Mouse (Mus musculus) embryonic stem cell, embryonic (primary cell): ENCODE results near the gene Ccdc153.

Source experiments
- CTCF ChIA-PET, 4 experiments: fragments of 300-600 bp in 2 of 4; fragments of 350-600 bp in 2 of 4; sonication (Branson Sonifier 250); formaldehyde crosslinking; loops; one replicate each; lab custom pipeline; 2022; ENCODE audit warnings: inconsistent platforms in 2 of 4; lab: Charles Lee
- POLR2A ChIA-PET, 4 experiments: fragments of 300-600 bp in 2 of 4; fragments of 350-600 bp in 2 of 4; sonication (Branson Sonifier 250); formaldehyde crosslinking; loops; one replicate each; lab custom pipeline; 2022; ENCODE audit warnings: antibody characterized with exemption in 4 of 4, inconsistent platforms in 1 of 4; lab: Charles Lee

Gene Ccdc153

DNA sequence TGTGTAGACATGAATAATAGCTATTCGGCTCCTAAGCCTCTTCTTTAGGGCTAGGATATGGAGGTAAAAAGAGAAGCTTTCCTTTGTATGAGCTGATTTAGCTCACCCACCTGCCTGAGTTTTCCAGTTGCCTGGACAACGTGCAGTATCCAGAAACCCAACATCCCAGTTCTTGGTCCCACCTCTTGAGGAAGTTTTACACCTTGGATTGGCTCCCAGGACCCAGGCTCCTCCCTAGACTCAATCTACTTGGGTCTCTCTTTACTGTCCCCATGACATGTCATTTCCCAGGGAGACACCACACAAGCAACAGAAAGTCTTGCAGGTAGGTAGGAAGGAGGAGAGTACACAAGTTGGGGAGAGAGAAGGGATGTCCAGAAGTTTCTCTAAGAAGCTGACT, at the start of gene Ccdc153:
Gene Ccdc153 (plus strand): TSS at position 278 of the 400 bp plus-strand sequence.
- ChIA-PET CTCF (interaction anchor here (0.5 to 2.4 kb wide), 23 partner anchors 9 to 494 kb away, joined by 3 to 10 read pairs (median 4); partner anchors contain the start of genes Abcg4 (in 1 of the 4), C2cd2l (in 1 of the 4), Dpagt1 (in 1 of the 4) and Foxr1 (in 1 of the 4)), POLR2A (interaction anchor here in 3 of 4 experiments (0.6 to 1.6 kb wide), 11 partner anchors 9 to 121 kb away, joined by 3 to 6 read pairs (median 3); partner anchors contain the start of genes H2afx (in 3 of the 3), C2cd2l (in 1 of the 3) and Vps11 (in 1 of the 3))

DNA sequence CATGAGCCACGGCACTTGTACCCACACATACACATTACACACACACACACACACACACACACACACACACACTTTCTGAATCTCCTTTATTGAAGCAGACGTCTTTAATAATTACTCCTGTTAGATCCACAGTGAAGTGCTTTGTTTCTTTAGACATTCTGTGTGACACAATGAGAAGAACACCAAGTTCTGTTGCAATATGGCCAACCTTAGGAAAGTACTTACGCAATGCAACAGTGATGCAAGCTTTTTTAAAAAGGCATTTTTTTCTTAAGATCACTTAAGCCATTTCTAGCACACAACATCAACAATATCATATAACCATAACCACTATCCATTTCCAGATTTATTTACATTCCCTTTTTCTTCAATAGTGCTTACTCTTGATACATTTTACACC, 49.3 kb upstream of the Ccdc153 start:
- POLR2A ChIA-PET: interaction anchor here in 1 of 4 experiments (1.1 to 3.8 kb wide), 2 partner anchors 10 to 14 kb away, joined by 5 to 23 read pairs; no protein-coding TSS in a partner anchor
- CTCF ChIA-PET: no interaction called here

DNA sequence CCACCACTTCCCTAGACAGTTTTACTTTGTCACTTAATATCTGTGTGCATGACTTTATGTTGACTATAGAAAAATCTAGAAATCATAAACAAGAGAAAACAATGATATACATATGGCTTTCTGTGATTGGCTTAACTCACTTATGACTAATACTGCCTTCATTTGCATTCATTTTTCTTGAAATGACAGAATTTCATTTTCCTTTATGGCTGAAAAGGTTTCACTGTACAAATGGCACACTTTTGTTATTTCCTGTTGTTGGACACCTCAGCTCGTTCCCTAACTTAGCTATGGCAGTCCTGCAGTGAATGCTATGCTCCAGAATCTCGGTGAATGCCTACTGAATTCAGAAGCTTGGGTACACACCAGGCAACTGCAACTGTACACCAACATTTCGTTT, 48.2 kb upstream of the Ccdc153 start:
- ChIA-PET POLR2A (interaction anchor here in 3 of 4 experiments (0.6 to 3.8 kb wide), 5 partner anchors 8 to 279 kb away, joined by 3 to 23 read pairs (median 4); no protein-coding TSS in a partner anchor), CTCF (interaction anchor here in 1 of 4 experiments (0.7 kb wide), 1 partner anchor 1840 kb away, joined by 4 read pairs; no protein-coding TSS in a partner anchor)

DNA sequence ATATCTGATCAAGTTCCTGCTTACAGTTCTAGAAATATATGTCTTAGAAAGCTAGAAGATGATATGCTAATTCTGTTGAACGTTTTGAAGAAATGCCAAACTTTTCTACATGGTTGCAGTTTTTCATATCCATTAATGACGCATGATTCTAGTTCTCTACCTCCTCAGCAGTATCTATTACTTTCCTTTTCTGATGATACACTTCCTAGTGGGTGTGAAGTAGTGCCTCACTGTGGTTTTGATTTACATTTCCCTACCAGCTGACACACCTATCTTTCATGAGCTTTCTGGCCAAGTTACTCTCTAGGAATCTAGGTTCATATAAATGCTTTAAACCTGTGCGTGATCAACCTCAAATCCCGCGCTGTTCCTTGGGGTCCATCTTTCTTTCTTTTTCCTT, 47.7 kb upstream of the Ccdc153 start:
- POLR2A ChIA-PET: interaction anchor here in 3 of 4 experiments (0.6 to 3.8 kb wide), 6 partner anchors 8 to 278 kb away, joined by 3 to 23 read pairs (median 4); no protein-coding TSS in a partner anchor

DNA sequence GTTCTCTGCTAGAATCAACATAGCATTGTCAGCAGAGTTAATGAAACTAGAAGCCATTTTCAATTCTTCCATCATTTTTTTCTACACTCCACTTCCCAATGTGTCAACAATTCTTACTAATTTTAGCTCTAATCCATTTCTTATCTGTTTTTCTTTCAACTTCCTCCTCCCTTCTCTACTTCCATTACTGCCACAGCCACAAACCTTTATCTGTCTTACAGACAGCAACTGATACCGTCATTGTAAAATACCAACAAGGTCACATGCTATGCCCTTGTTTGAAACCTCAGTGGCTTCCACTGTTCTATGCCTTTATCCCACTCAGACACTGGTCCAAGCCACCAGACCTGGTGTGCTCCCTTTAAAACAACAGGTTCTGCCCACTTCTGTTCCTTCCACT, 46.5 kb upstream of the Ccdc153 start:
- CTCF ChIA-PET: no interaction called here

More for the DNA sequence above, 47.7 kb upstream of the Ccdc153 start:
- CTCF ChIA-PET: interaction anchor here in 1 of 4 experiments (0.7 kb wide), 1 partner anchor 1840 kb away, joined by 4 read pairs; no protein-coding TSS in a partner anchor

DNA sequence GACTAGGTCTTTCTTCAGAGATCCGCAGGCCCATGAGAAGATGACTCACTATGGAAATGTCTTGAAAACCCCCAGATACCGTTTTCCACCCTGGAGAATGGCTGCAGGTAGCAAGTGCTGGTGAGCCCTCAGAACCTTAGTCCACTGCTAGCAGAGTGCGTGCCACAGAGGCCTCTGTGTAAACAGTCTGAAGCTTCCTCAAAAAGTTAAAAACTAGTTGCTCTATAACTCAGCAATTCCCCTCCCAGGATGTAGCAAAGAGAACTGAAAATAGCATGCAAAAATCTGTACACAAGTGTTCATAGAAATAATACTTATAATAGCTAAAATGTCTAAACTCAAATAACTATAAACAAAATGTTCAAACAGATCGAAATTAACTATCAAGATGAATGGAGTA, 44.1 kb upstream of the Ccdc153 start:
- POLR2A ChIA-PET: interaction anchor here in 3 of 4 experiments (0.5 to 3.4 kb wide), 11 partner anchors 8 to 213 kb away, joined by 3 to 14 read pairs (median 4); partner anchors contain the start of genes Cbl (in 2 of the 3) and Dpagt1 (in 1 of the 3)
- CTCF ChIA-PET: no interaction called here

More for the DNA sequence above, 46.5 kb upstream of the Ccdc153 start:
- POLR2A ChIA-PET: interaction anchor here in 2 of 4 experiments (0.6 to 3.4 kb wide), 6 partner anchors 10 to 84 kb away, joined by 3 to 14 read pairs (median 4); partner anchors contain the start of gene Cbl (in 1 of the 2)

DNA sequence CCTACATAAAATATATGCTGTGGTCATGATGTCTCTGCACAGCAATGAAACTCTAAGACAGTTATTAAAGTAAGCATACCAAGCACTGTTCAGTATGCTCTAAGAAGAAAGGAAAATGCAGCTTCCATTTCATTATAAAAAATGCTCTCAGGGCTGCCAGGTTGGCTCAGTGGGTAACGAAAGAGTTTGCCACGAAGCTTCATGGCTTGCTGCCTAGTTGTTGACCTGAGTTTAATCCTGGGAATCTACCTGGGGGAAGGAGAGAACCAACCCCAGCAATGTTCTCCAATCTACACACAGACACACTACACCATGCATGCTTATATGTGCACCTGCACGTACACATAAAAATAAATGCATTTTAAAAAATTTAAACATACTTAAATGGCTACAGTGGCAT, 41.3 kb upstream of the Ccdc153 start:
- CTCF ChIA-PET: interaction anchor here in 1 of 4 experiments (1.0 kb wide), 1 partner anchor 14 kb away, joined by 3 read pairs; no protein-coding TSS in a partner anchor
- POLR2A ChIA-PET: interaction anchor here in 2 of 4 experiments (0.9 to 2.3 kb wide), 7 partner anchors 9 to 67 kb away, joined by 3 to 9 read pairs (median 4); partner anchors contain the start of gene Cbl (in 2 of the 2)

DNA sequence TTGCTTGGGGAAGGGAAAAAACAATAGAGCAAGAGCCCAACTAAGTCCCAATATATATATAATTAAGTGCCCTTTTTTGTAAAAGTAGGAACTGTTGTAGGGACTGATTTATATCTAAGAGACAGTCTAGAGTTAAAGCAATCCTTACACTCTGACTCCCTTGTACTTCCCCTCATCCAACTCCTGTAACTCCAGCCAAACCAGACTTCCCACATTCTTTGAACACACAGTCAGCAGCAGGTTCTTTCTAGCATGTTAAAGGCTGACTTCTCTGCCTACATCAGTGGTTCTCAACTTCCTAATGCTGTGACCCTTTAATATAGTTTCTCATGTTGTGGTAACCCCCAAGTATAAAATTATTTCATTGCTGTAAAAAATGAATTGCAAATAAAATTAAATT, 40.9 kb upstream of the Ccdc153 start:
- POLR2A ChIA-PET: interaction anchor here in 2 of 4 experiments (1.2 to 2.3 kb wide), 4 partner anchors 16 to 66 kb away, joined by 3 to 9 read pairs (median 4); partner anchors contain the start of gene Cbl (in 1 of the 2)
- CTCF ChIA-PET: no interaction called here

DNA sequence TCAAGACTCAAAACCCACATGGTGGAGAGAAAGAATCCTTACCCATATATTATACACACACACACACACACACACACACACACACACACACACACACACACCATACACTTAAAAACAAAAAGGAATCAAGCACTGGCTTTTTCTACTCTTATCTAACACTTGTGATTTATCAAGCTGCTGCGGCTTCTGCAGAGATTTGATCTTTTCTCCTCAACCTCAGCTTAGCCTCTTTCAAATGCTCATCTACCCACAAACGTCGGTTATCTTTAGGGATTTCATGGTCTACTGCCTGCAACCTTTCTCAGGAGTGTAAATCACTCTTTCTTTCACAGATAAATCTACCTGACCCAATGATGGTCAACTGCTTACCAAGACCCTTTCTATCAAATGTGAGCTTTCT, 40.0 kb upstream of the Ccdc153 start:
- POLR2A ChIA-PET: interaction anchor here in 1 of 4 experiments (1.2 to 2.3 kb wide), 2 partner anchors 17 to 34 kb away, joined by 5 to 9 read pairs; partner anchors contain the start of gene Cbl
- CTCF ChIA-PET: interaction anchor here in 1 of 4 experiments (0.6 to 0.8 kb wide), 2 partner anchors 33 to 133 kb away, joined by 3 read pairs; partner anchors contain the start of gene Cbl

DNA sequence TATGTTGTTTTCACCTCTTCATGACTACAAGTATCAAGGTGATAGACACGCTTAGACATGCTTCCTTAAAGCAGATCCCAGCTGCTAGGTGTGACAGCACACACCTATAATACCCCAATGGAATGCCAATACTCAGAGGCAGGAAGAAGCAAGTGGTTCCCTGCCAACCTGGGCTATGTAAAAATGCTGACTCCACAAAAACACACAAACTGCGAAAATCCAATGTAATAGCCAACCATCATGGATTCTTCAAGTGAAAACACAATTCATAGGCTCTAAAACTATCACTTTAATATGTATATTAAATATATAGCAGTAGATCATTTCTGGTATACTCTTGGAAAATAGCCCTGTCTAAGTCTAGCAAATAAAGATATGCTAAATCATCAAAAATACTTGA, 32.6 kb upstream of the Ccdc153 start:
- CTCF ChIA-PET: interaction anchor here in 1 of 4 experiments (1.2 kb wide), 1 partner anchor 307 kb away, joined by 3 read pairs; no protein-coding TSS in a partner anchor
- POLR2A ChIA-PET: interaction anchor here in 2 of 4 experiments (0.9 to 2.4 kb wide), 6 partner anchors 9 to 24 kb away, joined by 3 to 9 read pairs (median 4); no protein-coding TSS in a partner anchor

DNA sequence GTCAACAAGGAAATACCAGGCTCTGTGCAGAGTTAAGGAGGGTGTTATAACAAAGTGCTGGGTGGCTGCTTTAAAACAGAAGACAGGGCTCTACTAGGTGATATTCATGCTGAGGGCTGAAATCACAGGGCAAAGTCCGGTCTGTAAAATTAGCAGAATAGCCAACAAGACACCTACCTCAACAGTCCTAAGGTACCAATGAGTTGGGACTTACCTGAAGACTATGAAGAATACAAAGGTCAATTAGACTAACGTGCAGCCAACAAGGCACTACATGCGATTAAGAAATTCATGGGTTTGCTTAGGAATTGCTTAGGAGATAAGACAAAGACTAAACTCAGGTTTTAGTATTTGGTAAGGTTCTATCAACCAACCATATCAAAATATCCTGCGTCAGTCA, 31.1 kb upstream of the Ccdc153 start:
- ChIA-PET POLR2A (interaction anchor here in 2 of 4 experiments (0.6 to 0.9 kb wide), 2 partner anchors 125 to 1005 kb away, joined by 3 read pairs; partner anchors contain the start of gene H2afx (in 1 of the 2)), CTCF (no interaction called here)

DNA sequence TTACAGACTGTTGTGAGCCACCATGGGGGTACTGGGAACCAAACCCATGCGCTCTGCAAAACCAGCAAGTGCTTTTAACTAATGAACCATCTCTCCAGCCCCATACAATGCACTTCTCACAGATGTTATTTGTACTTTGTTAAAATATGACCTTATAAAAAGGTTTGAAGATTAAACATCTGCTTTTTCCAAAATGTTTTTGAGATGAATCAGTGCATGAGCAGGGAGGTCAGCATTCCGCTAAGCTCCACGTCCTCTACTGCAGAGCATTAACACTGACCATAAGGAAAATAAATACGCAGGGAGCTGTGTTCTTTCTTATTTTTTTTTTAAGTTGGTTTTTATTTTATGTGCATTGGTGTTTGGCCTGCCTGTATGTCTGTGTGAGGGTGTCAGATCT, 28.1 kb upstream of the Ccdc153 start:
- POLR2A ChIA-PET: interaction anchor here in 2 of 4 experiments (1.0 to 4.0 kb wide), 6 partner anchors 11 to 114 kb away, joined by 3 to 27 read pairs (median 5); partner anchors contain the start of genes Cbl (in 2 of the 2) and Mcam (in 1 of the 2)

DNA sequence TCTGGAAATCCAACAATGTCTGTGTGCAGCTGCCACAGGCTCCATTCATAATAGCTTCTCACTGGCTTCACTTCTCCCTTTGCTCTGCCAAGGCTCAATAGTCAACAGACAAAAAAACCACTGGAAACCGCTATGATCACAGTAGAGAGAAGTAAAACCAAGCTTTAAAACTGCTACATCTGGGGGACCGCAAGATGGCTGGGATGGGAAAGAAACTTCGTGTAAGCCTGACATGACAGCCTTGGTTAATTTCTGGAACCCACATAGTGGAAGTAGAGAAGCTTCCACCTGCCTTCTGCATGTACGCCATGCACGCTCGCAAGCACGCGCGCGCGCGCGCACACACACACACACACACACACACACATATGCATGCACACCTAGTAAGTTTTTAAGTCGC, 26.9 kb upstream of the Ccdc153 start:
- CTCF ChIA-PET: interaction anchor here in 3 of 4 experiments (0.7 to 1.2 kb wide), 5 partner anchors 10 to 56 kb away, joined by 3 to 4 read pairs (median 4); no protein-coding TSS in a partner anchor
- POLR2A ChIA-PET: interaction anchor here in 3 of 4 experiments (1.0 to 4.0 kb wide), 10 partner anchors 10 to 79 kb away, joined by 3 to 27 read pairs (median 3); partner anchors contain the start of genes Cbl (in 1 of the 3) and Mcam (in 1 of the 3)

More for the DNA sequence above, 28.1 kb upstream of the Ccdc153 start:
- CTCF ChIA-PET: interaction anchor here in 1 of 4 experiments (0.5 to 1.0 kb wide), 4 partner anchors 57 to 262 kb away, joined by 3 read pairs; no protein-coding TSS in a partner anchor

DNA sequence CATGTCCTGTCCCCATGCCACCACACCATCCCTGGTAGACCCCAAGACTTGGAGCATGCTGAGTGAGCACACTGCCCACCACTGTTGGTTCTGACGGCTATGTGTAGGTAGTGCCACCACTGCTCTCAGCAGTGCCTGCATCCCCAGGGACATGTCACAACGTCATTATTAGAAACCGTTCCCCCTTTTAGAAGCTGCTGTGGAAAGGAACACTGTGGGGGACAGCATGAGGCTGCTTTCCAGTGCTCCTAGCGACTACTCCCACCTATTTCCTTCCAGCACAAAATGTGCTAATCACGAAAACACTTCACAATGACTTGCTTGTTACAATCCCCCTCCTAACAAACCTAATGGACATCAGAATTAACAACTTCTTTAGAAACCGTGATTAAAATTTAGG, 14.5 kb upstream of the Ccdc153 start:
- ChIA-PET POLR2A (interaction anchor here in 2 of 4 experiments (1.0 to 5.6 kb wide), 4 partner anchors 8 to 1453 kb away, joined by 3 to 38 read pairs (median 4); partner anchors contain the start of gene Cbl (in 1 of the 2)), CTCF (interaction anchor here in 1 of 4 experiments (1.3 kb wide), 1 partner anchor 132 kb away, joined by 3 read pairs; no protein-coding TSS in a partner anchor)

DNA sequence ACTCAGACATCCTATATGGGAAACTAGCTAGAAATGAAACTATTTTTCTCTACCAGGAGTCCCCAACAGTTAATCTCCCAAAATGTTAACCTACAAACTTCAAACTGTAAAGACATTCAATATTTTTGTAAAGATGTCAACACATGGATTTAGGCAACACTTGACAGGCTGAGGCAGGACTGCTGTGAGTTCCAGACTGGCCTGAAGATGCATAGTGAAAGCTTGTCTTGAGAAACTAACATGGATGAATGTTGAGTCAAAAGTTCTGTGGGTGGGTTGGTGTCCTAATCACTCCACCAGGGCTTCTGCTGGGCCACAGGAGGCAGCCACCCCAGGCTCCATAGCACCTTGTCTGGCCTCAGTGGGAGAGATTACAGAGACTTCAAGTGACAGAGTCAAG, 8.9 kb upstream of the Ccdc153 start:
- POLR2A ChIA-PET: interaction anchor here in 3 of 4 experiments (0.6 to 1.5 kb wide), 6 partner anchors 11 to 130 kb away, joined by 3 to 5 read pairs (median 4); partner anchors contain the start of genes H2afx (in 1 of the 3) and Vps11 (in 1 of the 3)
- CTCF ChIA-PET: interaction anchor here in 2 of 4 experiments (0.6 to 0.8 kb wide), 2 partner anchors 9 kb away, joined by 3 read pairs; partner anchors contain the start of gene Ccdc153 (in 1 of the 2)

DNA sequence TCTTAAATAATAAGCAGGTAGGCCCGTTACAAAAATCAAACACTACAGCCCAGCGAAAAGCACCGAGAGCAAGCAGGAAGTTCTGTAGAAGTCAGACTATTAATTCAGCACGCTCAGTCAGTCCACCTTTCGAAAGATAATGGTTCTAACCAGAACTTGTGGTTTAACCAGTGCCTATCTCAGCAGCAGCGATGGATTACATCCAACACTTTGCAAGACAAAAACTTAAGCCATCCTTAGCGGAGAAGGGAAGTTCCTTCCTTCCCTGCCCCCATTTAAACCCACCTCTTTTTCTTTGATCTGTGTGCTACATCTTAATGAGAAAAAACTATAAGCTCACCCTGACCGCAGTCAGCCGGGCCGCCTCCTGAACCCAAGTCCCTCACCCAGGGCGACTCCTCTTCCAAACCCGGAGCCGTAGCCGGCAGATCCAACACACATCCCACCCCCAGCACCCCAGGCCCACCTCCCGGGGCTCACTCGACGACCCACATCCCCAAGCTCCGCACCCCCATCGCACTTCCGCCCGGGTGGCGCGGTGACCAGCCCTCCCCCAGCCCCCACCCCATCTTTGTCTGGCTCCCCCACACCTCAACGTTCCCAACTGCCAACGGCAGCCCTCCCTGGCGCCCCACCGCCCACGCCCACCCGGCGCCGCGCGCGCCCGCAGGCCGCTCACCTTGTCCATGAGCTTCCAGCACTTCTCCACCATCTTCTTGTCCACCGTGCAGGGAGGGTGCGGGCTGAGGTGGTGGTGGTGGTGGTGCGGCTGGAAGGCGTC, 7.3 kb upstream of the Ccdc153 start:
- POLR2A ChIA-PET: interaction anchor here (0.5 to 6.1 kb wide), 88 partner anchors 8 to 649 kb away, joined by 3 to 67 read pairs (median 6); partner anchors contain the start of genes H2afx (in 4 of the 4), Vps11 (in 3 of the 4), C2cd2l (in 2 of the 4) and Dpagt1 (in 2 of the 4)

More for the DNA sequence above, 7.3 kb upstream of the Ccdc153 start:
- CTCF ChIA-PET: interaction anchor here in 3 of 4 experiments (0.6 to 2.4 kb wide), 48 partner anchors 8 to 902 kb away, joined by 3 to 19 read pairs (median 4); partner anchors contain the start of genes Nlrx1 (in 3 of the 3), Vps11 (in 2 of the 3), Bcl9l (in 1 of the 3) and C2cd2l (in 1 of the 3)
